Mouse (Mus musculus) midbrain, postnatal 0 days (tissue): ENCODE results near the gene Rftn1. TPM values are rescaled to one million over a fixed set of nuclear protein-coding genes. Genes with fewer than 3 reads are reported as not detected.

Experiments
- ATAC-seq: fragments of 200-750 bp; cut with Nextera tagmentation; 2 replicates; pipeline ENCODE4 v1.8.0; 2017; ENCODE audit warnings: moderate number of reproducible peaks, mild to moderate bottlenecking, moderate TSS enrichment, moderate library complexity; ENCODE audit not compliant: low FRiP score
- DNase-seq: peaks from one replicate; pipeline ENCODE4 v3.0.0-alpha.2; 2015; ENCODE audit warnings: low spot score
- H3K27ac ChIP-seq: fragments of 300-500 bp; sonication (generic); 2 replicates; pipeline ENCODE4 v1.5.1; 2014; ENCODE audit warnings: low read depth, mild to moderate bottlenecking, low read length, mixed read lengths
- H3K27me3 ChIP-seq: fragments of 300-500 bp; sonication (generic); 2 replicates; pipeline ENCODE4 v1.6.1; 2014; ENCODE audit warnings: low read length, control low read depth, mixed read lengths; ENCODE audit not compliant: insufficient read depth
- H3K36me3 ChIP-seq: fragments of 300-500 bp; sonication (generic); 2 replicates; pipeline ENCODE4 v1.6.1; 2014; ENCODE audit warnings: low read length, control low read depth, mixed read lengths; ENCODE audit not compliant: insufficient read depth
- H3K4me1 ChIP-seq: fragments of 300-500 bp; sonication (generic); 2 replicates; pipeline ENCODE4 v1.6.1; 2014; ENCODE audit warnings: mild to moderate bottlenecking, control low read depth, antibody characterized with exemption, low read length, mixed read lengths; ENCODE audit not compliant: insufficient read depth
- H3K4me2 ChIP-seq: fragments of 300-500 bp; sonication (generic); 2 replicates; pipeline ENCODE4 v1.6.1; 2014; ENCODE audit warnings: low read depth, mild to moderate bottlenecking, low read length, mixed read lengths; ENCODE audit not compliant: poor library complexity, severe bottlenecking
- H3K4me3 ChIP-seq: fragments of 300-500 bp; sonication (generic); 2 replicates; pipeline ENCODE4 v1.5.1; 2014; ENCODE audit warnings: low read depth, mild to moderate bottlenecking, low read length, moderate library complexity
- H3K9ac ChIP-seq: fragments of 300-500 bp; sonication (generic); replicated peaks from 2 replicates; pipeline ENCODE4 v1.6.1; 2014; ENCODE audit warnings: mild to moderate bottlenecking, low read length, moderate library complexity, mixed read lengths; ENCODE audit not compliant: poor library complexity, severe bottlenecking
- H3K9me3 ChIP-seq: fragments of 300-500 bp; sonication (generic); 2 replicates; pipeline ENCODE4 v1.6.1; 2016; ENCODE audit warnings: low read length, control low read depth
- CTCF ChIP-seq: IDR thresholded peaks from 2 replicates; pipeline ENCODE4 v1.5.1; 2016; ENCODE audit warnings: antibody characterized with exemption, mild to moderate bottlenecking
- WGBS: fragments of 180-500 bp; shearing (Covaris S2); extraction: QIAGEN DNeasy Blood & Tissue Kit; methylation state at CpG from one replicate; pipeline ENCODE4 v1.1.7; 2014; 5-methylcytosine and 5-hydroxymethylcytosine counted together
- polyA plus RNA-seq: library from polyadenylated mRNA; unstranded; fragments of >200 nt; fragmentation: Nextera tagmentation; extraction: Ambion mirVana; gene quantifications from 2 replicates; pipeline ENCODE4 v1.2.1, GENCODE M21; 2015
- total RNA-seq: library from RNA; depleted of rRNA; stranded (reverse); fragments of >200 nt; gene quantifications from 2 replicates; pipeline ENCODE4 v1.2.3, GENCODE M21; 2014

Gene Rftn1
- total and polyA plus RNA-seq, 2 experiments from 2014 or later, result 28.2 to 46.4 TPM

DNA sequence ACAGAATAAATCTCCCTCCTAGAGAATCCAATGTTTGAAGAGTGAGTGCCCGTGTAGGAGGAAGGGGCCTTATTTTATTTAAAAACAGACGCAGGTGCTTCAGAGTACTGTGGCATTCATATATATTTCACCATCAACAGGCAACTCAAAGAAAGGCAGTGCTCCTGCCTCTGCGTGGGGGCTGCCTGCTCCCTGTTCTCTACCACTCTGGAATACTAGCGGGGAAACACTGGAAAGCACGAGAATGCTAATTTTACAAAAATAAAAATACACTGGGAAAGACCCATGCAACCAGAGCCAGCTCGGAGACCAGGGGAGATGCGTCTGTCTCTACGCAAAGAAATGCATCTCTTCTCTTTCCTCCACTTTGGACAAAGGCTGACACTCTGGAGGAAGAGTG lies 91.1 kb downstream of the Rftn1 start:
- 51% methylated on average over 8 of the region's 8 CpGs for WGBS
- ATAC-seq (no peak), DNase-seq (no peak)
- Histone ChIP-seq H3K9ac (no peak overlapping the region), H3K9me3 (no peaks in the 10 kb centered on the region), H3K4me1 (0 out of 2 replicates have a peak, but pooled peaks cover 2% of the 10 kb centered on the region), H3K36me3 (no peaks in the 10 kb centered on the region), H3K4me3 (no peak overlapping the region), H3K27ac (no peak overlapping the region), H3K4me2 (peak overlapping the region; percentile 20; the same call in 1 of the 2 replicates), H3K27me3 (no peaks in the 10 kb centered on the region)
- TF ChIP-seq CTCF, result no peak

DNA sequence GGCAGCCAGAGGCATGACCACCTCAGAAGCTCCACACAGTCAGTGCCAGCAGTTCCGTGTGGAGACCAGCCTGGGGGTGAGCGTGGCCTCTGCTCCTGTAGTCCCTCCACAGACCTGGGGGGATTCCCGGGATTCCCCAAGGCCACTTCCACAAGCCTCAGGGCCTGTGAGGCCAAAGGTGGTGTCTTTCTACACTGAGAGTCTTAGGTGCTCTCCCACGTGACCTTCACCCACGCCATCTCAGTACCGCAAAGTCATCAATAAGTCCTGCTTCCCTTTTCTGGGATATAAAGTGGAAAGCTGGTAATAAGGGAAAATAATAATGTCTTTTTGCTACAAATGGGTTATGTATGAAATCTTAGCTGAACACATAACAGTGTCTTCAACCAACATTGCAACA lies 92.2 kb downstream of the Rftn1 start:
- Histone ChIP-seq H3K4me2 (no peak overlapping the region), H3K4me3 (no peak overlapping the region), H3K9ac (no peak overlapping the region), H3K4me1 (0 out of 2 replicates have a peak, but pooled peaks cover 2% of the 10 kb centered on the region), H3K27me3 (no peaks in the 10 kb centered on the region), H3K36me3 (no peaks in the 10 kb centered on the region), H3K27ac (no peak overlapping the region), H3K9me3 (no peaks in the 10 kb centered on the region)
- DNase-seq (no peak), ATAC-seq (no peak)
- WGBS, result 92% methylated on average over 6 of the region's 6 CpGs
- no peak for TF ChIP-seq CTCF

DNA sequence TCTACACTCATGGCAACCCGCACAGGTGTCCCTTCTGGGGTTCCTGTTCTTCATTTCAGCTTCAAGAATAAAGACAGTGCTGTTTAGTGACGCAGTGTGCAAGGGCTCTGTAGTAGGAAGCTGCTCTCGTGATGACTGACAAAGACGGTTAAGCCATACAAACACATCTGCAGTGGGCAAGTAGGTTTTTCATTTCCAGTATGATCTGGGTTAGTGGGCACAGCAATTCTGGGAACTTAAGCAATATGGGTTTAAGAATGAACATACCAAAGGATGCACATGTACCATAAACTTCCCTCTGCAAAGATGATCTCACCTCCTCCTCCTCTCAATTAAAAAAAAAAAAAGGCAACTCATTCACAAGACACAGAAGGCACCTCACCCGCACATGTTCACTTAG lies 92.6 kb downstream of the Rftn1 start:
- DNase-seq, result no peak
- Histone ChIP-seq H3K36me3 (no peaks in the 10 kb centered on the region), H3K4me3 (no peak overlapping the region), H3K9ac (no peak overlapping the region), H3K27me3 (no peaks in the 10 kb centered on the region), H3K27ac (no peak overlapping the region), H3K9me3 (no peaks in the 10 kb centered on the region), H3K4me2 (no peak overlapping the region), H3K4me1 (0 out of 2 replicates have a peak, but pooled peaks cover 2% of the 10 kb centered on the region)
- ATAC-seq, result no peak
- TF ChIP-seq CTCF, result no peak
- WGBS, result 90% methylated on average over 5 of the region's 5 CpGs

DNA sequence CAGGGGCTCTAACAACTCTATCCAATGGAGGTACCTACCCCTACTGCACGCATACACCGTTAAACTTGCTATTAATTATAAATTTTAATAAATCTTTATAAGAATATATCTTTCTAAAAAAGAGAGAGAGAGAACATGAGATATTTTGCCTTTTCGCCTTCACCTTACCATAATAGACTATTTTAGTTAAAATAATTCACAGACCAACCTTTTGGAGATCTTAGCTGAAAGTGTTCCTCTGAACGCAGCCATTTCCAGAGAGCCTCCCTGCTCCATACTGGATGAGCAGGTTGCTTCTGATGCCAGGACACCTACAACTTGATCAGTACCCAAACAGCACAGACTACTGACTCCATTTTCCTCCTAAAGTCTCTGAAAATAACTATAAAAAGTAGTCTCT lies 94.2 kb downstream of the Rftn1 start:
- no peak for ATAC-seq
- no peak overlapping the region for H3K4me3 ChIP-seq
- H3K4me1 ChIP-seq, result 0 out of 2 replicates have a peak, but pooled peaks cover 2% of the 10 kb centered on the region
- no peak overlapping the region for H3K4me2 ChIP-seq
- no peaks in the 10 kb centered on the region for H3K36me3 ChIP-seq
- no peak overlapping the region for H3K27ac ChIP-seq
- no peak overlapping the region for H3K9ac ChIP-seq
- no peaks in the 10 kb centered on the region for H3K27me3 ChIP-seq
- no peaks in the 10 kb centered on the region for H3K9me3 ChIP-seq
- DNase-seq, result no peak
- TF ChIP-seq CTCF, result no peak
- WGBS, result 94% methylated on average over 4 of the region's 4 CpGs

DNA sequence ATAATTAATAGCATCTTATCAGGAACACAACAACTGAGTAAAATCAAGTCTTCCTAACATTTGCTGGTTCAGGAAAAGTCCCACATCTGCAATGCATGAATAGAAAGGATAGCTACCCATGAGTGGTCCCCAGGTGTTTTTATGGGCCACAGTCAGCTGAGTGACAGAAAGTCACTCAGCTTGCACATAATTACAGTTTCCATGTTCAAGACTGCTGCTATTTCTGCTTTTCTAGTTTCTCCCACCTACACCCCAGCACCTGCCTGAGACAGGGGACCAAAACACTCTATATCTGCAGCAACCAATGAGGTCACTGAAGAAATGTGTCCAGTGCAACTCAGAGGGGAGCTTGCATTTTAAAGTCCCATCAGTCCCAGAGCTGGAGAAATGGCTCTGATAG lies 95.9 kb downstream of the Rftn1 start:
- no peak overlapping the region for H3K27ac ChIP-seq
- no peak overlapping the region for H3K4me2 ChIP-seq
- no peak overlapping the region for H3K4me3 ChIP-seq
- H3K9ac ChIP-seq, result no peak overlapping the region
- no peaks in the 10 kb centered on the region for H3K27me3 ChIP-seq
- ATAC-seq (no peak), DNase-seq (no peak)
- H3K4me1 ChIP-seq, result no peaks in the 10 kb centered on the region
- H3K9me3 ChIP-seq, result no peaks in the 10 kb centered on the region
- no peaks in the 10 kb centered on the region for H3K36me3 ChIP-seq
- no peak for TF ChIP-seq CTCF

DNA sequence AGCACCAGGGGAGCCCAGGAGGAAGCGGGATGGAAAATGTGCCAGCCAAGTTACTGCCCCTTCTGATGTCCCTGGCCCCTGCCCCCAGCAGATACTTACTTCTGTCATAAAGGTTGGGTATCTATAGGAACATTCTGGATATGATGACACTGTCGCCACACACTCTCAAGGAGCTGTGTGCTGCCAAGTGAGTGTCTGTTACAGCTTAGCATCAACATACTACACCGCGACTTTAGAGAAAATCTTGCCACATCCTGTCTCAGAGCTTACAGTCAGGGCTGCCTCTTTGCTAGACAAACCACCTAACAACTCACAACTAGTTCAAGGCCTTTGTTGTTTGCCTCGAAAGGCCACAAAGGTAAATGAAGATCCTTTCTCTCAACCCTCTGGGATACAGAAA lies 96.4 kb downstream of the Rftn1 start:
- Histone ChIP-seq H3K9ac (no peak overlapping the region), H3K9me3 (no peaks in the 10 kb centered on the region), H3K4me1 (no peaks in the 10 kb centered on the region), H3K27me3 (no peaks in the 10 kb centered on the region), H3K27ac (no peak overlapping the region), H3K4me2 (no peak overlapping the region), H3K4me3 (no peak overlapping the region), H3K36me3 (no peaks in the 10 kb centered on the region)
- DNase-seq, result no peak
- TF ChIP-seq CTCF, result no peak
- no peak for ATAC-seq
- 81% methylated on average over 5 of the region's 5 CpGs for WGBS
